Mouse (Mus musculus): ENCODE data around the gene Aaas. TPM values are rescaled to one million over a fixed set of nuclear protein-coding genes. Genes with fewer than 3 reads are reported as not detected.

The Aaas gene
- total RNA-seq, 2 experiments from 2014 or later: 15.5 to 18.3 TPM

DNA sequence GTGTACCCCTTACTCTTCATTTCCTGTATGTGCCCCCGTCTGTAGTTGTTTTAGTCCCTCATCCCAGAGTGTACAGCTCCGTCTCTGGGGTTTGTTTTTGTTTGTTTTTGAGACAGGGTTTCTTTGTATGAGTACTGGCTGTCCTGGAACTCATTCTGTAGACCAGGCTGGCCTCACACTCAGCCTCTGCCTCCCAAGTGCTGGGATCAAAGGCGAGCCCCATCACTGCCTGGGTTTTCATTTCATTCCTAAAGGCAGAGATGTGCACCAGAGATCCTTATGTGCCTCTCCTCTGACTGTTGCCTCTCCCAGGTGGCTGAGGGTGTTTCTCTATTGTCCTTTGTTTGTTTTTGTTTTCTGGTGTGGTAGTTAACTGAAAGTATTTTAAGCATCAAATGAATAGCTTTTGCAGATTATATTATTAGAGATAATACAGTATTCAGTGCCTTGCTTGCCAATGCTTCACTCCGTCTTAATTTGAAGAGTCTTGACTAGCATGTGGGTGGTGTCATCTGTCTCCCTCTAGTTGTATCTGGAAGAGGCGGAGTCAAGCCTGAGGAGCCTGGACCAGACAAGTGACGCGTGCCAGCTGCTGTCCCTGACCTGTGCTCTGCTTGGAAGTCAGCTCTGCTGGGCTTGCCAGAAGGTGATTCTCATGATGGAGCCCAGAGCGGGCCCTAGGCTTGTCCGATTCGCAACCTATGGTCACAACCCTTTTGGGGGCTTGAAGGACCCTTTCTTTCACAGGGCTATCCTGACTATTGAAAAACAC is 40.3 kb downstream of the Aaas start:
- DNase-seq (ENCODE audit: low spot score in 2 of 2): no peak

DNA sequence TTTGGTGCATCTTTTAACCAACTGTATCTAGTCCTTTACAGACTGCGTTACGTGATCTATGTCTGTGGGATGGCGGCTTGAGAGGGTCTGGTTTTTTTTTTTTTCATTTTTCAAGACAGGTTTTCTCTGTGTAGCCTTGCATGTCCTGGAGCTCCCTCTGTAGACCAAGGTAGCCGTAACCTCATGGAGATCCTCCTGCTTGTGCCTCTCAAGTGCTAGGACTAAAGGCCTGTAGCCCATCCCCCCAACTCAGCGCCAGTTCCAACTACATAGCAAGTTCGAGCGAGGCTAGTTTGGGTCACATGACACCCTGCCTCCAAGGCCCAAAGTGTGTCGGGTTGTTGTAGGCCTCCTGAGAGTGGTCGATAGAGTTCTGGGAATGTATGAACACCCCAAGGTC is 41.9 kb downstream of the Aaas start:
- no peak for DNase-seq (ENCODE audit: low spot score in 2 of 2)

DNA sequence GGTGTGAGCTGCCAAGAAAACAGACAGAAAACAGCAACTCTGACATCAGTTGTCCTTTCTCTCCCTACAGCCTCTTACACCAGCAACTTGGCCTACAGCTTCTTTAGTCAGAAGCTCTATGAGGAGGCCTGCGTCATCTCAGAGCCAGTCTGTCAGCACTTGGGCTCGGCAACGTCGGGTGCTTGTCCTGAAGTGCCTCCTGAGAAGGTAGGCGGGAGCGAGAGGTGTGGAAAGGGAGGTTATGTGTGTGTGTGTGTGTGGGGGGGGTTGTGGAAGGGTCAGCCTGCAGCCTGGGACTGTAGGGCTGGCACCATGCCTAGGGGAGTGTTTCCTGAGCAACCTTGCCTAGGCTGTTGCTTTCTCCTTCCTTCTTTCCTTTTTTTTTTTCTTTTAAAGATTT is 48.0 kb downstream of the Aaas start:
- no peak for DNase-seq (ENCODE audit: low spot score in 2 of 2)

DNA sequence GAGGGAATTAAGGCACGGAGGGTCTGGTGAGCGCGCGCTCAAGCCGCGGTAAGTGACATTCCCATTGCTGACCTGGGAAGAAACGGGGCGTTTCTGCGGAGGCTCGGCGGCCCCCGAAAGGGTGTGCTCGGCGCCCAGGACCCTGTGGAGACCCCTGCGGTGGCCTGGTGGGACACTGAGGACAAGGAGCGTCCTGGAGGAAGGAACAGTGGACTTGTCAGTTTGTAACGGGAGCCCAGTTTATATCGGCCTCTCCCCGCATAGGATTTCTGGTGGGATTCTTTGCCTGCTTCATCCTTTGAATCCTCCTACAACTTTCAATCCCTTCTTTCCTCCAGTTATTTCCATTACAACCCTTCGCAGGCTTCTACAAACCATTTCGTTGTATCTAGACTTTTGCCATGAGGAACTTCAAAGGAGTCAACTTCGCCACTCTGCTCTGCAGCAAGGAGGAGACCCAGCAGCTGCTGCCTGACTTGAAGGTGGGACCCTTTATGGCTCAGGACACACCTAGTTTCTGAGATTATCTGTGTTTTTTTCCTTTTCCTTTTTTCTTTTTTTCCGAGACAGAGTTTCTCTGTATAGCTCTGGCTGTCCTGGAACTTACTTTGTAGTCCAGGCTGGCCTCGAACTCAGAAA is 54.1 kb downstream of the Aaas start:
- DNase-seq (ENCODE audit: low spot score in 2 of 2): no peak

DNA sequence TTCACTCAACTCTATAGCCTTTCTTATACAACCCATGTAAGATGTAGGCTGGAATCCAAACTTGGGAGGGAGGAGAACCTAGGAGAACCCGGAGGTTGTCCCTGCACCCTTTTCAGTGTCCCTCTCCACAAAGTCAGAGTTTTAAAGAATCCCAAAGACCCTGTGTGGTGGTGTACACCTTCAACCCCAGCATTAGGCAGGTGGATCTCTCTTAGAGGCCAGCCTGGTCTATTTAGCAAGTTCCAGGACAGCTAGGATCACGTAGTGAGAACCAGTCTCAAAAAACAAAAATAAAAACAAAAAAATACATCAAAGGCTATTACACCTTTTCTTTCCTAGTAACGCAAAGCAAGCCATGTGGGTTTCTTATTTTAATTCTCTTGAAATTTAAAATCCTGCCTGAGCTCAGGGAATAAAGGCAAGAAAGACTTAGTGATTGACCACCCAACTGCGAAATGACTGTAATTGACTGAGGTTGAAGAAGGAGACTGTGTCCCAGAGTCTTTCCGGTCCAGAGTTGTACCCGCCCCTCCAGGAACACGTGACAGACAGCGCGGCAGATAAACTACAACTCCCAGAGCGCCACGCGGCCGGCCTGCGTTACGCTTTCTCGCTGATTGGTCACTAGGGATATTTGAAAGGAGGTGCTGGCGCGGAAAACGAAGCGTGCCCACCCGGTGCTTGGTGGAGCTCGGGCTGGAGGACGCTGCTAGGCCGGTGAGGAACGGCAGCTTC is 54.8 kb downstream of the Aaas start, which contains the start of gene Espl1:
Gene Espl1 (plus strand): TSS at position 634 of the 735 bp plus-strand sequence.
- DNase-seq (ENCODE audit: low spot score in 2 of 2): peak; percentile 92 to 93

Other genes starting within 250 kb of the Aaas start
- gene Spryd3, start 214.5 kb downstream of the Aaas start, total RNA-seq (2021): 100 to 1,000 TPM; 153 to 163 TPM
- gene Igfbp6, start 206.4 kb downstream of the Aaas start, total RNA-seq (2021): 10 to 100 TPM; 60.2 to 61.6 TPM
- under 1 TPM in 1 of 2 experiments, not detected in 1; 0.30 TPM for gene Soat2, start 200.2 kb downstream of the Aaas start, total RNA-seq (2021)
- gene Zfp740, start 147.5 kb downstream of the Aaas start, total RNA-seq (2021): 10 to 100 TPM; 71.0 to 71.7 TPM
- gene Csad, start 146.0 kb downstream of the Aaas start, total RNA-seq (2021): 10 to 100 TPM; 28.5 to 30.6 TPM
- gene Itgb7, start 118.8 kb downstream of the Aaas start, total RNA-seq (2021): 1 to 10 TPM in 1 of 2 experiments, under 1 TPM in 1; 0.91 to 1.1 TPM
- gene Rarg, start 93.3 kb downstream of the Aaas start, total RNA-seq (2021): 10 to 100 TPM; 12.8 to 15.7 TPM
- not detected for gene Gm9918, start 80.2 kb downstream of the Aaas start, total RNA-seq (2021)
- gene Mfsd5, start 71.3 kb downstream of the Aaas start, total RNA-seq (2021): 10 to 100 TPM; 42.8 to 44.5 TPM
- gene Espl1, start 54.5 kb downstream of the Aaas start, total RNA-seq (2021): 1 to 10 TPM in 1 of 2 experiments, under 1 TPM in 1; 0.77 to 1.4 TPM
- 100 to 1,000 TPM; 467 to 479 TPM for gene Pfdn5, start 24.7 kb downstream of the Aaas start, total RNA-seq (2021)
- gene Myg1, start 19.1 kb downstream of the Aaas start, total RNA-seq (2021): 10 to 100 TPM; 55.5 to 61.0 TPM
- under 1 TPM; 0.44 to 0.68 TPM for gene Sp7, start 16.4 kb upstream of the Aaas start, total RNA-seq (2021)
- 10 to 100 TPM; 23.8 to 32.2 TPM for gene Sp1, start 55.4 kb upstream of the Aaas start, total RNA-seq (2021)
- 1 to 10 TPM; 1.7 to 2.1 TPM for gene Amhr2, start 94.6 kb upstream of the Aaas start, total RNA-seq (2021)
- gene Prr13, start 108.3 kb upstream of the Aaas start, total RNA-seq (2021): 10 to 100 TPM; 55.0 to 57.5 TPM
- 100 to 1,000 TPM; 499 to 503 TPM for gene Pcbp2, start 119.8 kb upstream of the Aaas start, total RNA-seq (2021)
- not detected for gene Gm10337, start 153.0 kb upstream of the Aaas start, total RNA-seq (2021)
- 10 to 100 TPM; 94.3 to 97.3 TPM for gene Map3k12, start 166.3 kb upstream of the Aaas start, total RNA-seq (2021)
- gene Tarbp2, start 167.4 kb upstream of the Aaas start, total RNA-seq (2021): 10 to 100 TPM; 28.8 to 30.3 TPM
- 1 to 10 TPM; 2.3 to 3.8 TPM for gene Npff, start 174.2 kb upstream of the Aaas start, total RNA-seq (2021)